Mouse (Mus musculus): ENCODE measurements around the gene Gabpb2.
"Not testable (repeated sequence)": the region's sequence is repeated elsewhere in the genome, so short reads cannot be mapped to it uniquely, and the experiment has no call there.

Gene Gabpb2

GRCm38 (mm10) chr3:95231298-95232221 is 13.8 kb upstream of the Gabpb2 start, which contains the start of gene Mllt11:
Mllt11 (minus strand) TSS chr3:95232171.
- peak; percentile 53 to 72 for DNase-seq (ENCODE audit: low spot score in 2 of 2)

- DNase-seq (ENCODE audit: low spot score in 2 of 2), result peak; percentile 53 to 62
Measured at GRCm38 (mm10) chr3:95230495-95231297, 13.0 kb upstream of the Gabpb2 start.

GRCm38 (mm10) chr3:95229781-95230494 is 12.2 kb upstream of the Gabpb2 start:
- peak; percentile 58 to 70 for DNase-seq (ENCODE audit: low spot score in 2 of 2)

DNA sequence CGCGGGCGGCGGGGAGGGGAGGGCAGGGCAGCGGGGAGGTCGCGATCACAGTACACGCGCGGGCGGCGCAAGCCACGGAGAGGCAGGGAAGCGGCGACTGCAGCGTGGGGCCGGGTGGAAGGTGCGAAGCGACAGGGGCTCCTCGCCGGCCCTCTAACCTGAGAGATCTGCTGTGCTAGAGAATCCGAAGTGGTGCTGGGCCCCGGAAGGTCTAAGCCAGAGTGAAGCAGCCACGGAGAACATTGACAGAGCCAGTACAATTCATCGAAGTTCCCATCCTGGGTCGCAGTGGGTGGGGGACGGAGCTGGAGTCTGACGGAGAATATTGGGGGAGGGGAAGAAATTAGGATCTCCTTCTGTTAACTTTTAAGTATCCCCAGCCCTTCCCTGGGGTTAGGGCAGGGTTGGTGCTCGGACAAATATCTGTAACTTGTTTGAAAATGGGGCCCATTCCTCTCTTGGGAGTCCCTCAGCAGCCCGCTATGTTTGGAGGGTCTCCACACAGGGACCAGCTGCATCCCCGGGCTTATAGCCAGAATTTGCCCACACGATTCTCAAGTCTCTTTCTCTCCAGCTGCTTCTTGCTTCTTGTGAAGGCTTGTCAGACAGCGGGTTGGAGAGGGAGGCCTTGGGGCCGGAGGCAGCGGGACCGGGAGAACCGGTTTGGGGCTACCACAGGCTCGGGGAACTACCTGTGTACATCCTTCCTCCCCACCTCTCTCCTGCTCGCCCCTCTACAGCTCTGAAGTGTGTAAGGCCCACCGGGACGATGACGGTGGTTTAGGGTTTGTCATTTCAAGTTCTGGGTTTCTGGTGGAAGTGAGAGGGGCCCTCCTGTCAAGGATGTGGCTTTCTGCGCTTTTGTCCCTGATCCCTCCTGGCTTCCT is 11.4 kb upstream of the Gabpb2 start:
- DNase-seq (ENCODE audit: low spot score in 2 of 2), result peak; percentile 61 to 74

GRCm38 (mm10) chr3:95228148-95228893 is 10.6 kb upstream of the Gabpb2 start, which contains the start of gene Cdc42se1:
Cdc42se1 (plus strand) TSS chr3:95228732.
- DNase-seq (ENCODE audit: low spot score in 2 of 2), result peak; percentile 88 to 90

DNA sequence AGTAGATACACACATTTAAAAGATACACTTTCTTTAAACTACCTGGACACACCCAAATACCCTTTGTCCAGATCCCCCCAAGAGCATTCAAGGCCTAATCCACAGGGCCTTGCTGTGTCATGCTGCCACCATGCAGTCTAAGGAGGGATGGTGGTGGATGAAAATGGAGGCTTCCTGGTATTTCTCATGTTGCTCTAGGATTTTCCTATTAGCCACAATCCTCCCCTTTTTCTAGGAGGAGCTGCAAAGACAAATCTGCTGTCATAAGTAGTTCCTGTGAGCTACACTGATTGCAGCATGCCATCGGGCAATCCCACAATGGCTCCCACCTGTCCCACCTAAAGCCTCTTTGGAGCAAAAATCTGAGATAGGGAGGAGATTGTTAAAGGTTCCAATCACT is 9.5 kb upstream of the Gabpb2 start:
- DNase-seq (ENCODE audit: low spot score in 2 of 2), result no peak

DNA sequence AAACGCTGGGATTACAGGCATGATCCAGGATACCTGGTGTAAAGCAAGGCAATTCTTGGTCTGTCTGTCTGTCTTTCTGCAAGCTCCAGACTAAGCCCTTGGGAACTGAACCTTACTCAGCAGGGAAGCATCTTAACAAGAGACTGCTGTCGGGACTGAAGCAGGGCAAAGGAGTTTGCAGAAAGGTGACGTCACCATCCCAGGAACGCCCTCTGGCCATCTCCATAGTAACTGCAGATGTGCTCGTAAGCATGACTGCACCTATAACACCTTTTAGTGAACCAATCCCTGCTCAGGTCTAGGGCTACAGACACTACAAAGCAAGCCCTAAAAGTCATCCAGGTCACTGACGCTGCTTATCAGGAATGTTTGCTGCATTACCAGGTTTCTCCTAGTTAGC is 6.6 kb upstream of the Gabpb2 start:
- no peak for DNase-seq (ENCODE audit: low spot score in 2 of 2)

DNA sequence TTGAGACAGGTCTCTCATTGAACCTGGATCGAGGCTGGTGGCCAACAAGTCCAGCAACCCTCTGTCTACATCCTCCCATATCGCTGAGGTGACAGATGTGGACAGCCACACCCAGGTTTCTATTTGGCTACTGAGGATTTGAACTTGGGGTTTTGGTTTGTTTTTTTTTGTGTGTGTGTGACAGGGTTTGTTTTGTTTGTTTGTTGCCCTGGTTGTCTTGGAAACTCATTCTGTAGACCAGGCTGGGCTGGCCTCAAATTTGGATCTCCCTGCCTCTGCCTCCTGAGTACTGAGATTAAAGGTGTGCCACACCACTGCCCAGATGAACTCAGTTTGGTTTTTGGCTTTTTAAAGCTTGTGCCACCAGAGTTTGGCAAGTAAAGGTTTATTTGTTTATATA is 5.3 kb upstream of the Gabpb2 start:
- no peak for DNase-seq (ENCODE audit: low spot score in 2 of 2)

GRCm38 (mm10) chr3:95218466-95219137 is 886 bp upstream of the Gabpb2 start:
- DNase-seq (ENCODE audit: low spot score in 2 of 2), result peak; percentile 33 to 69

GRCm38 (mm10) chr3:95216655-95217254 is 961 bp downstream of the Gabpb2 start:
- DNase-seq (ENCODE audit: low spot score in 2 of 2), result no peak

- DNase-seq (ENCODE audit: low spot score in 2 of 2), result no peak
Measured at GRCm38 (mm10) chr3:95213609-95213975, 4.1 kb downstream of the Gabpb2 start.

GRCm38 (mm10) chr3:95212889-95213608 is 4.7 kb downstream of the Gabpb2 start:
- DNase-seq (ENCODE audit: low spot score in 2 of 2), result not testable (repeated sequence)

- no peak for DNase-seq (ENCODE audit: low spot score in 2 of 2)
Measured at GRCm38 (mm10) chr3:95210585-95210984, 7.1 kb downstream of the Gabpb2 start.

DNA sequence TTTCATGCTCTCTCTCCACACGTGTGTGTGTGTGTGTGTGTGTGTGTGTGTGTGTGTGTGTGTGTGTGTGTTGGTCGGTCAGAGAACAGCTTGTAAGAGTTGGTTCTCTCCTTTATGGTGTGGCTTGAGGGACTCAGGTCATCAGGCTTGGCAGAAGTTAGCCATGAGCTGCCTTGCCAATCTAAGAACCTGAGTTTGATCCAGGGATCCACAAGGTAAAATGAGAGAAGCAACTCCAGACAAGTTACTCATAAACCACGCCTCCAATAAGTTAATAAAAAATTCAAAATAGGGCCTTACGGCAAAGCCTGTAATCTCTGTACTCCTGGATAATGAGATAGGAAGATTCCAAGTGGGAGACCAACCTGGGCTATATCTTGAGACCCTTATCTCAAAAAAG is 9.4 kb downstream of the Gabpb2 start:
- DNase-seq (ENCODE audit: low spot score in 2 of 2), result no peak

- no peak for DNase-seq (ENCODE audit: low spot score in 2 of 2)
Measured at GRCm38 (mm10) chr3:95203880-95204279, 13.8 kb downstream of the Gabpb2 start.

DNA sequence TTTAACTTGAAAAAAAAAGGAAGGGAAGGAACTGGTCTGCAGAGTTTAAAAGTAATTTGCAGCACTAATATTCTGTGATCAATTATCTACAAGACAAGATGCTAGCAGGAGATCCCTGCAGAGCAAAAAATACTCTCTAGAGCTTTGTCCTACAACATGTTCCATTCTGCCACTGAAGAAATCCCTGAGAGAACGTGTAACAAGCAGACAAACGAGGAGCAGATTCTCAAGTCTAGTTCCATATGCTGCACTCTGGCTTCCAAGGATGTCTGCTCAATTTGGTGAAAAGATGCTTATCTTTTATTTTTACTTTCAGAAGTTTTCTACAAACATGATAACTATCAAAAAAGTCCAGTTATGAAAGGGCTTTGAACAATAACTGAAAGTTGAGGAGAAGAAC is 17.2 kb downstream of the Gabpb2 start:
- DNase-seq (ENCODE audit: low spot score in 2 of 2), result no peak

DNA sequence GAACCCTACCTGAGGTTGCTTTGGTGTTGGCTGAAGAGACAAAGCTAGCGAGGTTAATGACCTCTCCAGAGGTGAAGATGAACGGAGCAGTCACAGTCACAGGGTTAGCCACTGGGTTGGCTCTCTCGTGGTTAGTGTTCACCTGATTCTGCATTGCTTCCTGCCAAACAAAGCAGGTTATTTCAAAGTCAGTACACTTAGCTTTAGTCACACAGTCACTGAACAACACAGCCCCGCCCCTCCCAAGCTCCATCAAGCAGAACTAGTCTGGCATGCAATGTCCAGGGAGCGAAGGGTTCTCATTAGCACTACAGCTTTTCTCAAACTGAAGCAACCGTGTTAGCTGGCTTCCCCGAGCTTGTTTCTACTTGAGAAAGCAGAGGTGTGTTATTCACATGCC is 17.6 kb downstream of the Gabpb2 start:
- no peak for DNase-seq (ENCODE audit: low spot score in 2 of 2)

DNA sequence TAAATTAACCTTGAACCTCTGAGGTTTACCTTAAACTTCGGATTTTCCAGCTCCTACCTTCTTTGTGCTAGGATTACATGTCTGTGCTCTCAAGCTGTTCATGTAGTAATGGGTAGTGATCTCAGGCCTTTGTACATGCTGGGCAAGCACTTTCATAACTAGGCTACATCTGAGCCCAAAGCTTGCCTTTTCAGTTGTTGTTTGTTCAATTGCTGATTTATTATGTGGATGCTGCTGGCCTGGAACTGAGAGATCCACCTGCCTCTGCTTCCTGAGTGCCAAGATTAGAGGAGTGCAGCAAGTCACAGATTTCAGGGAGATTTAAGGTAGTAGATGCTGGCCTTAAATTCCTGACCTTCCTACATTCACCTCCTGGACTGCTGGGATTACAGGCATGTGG is 18.6 kb downstream of the Gabpb2 start:
- no peak for DNase-seq (ENCODE audit: low spot score in 2 of 2)

DNA sequence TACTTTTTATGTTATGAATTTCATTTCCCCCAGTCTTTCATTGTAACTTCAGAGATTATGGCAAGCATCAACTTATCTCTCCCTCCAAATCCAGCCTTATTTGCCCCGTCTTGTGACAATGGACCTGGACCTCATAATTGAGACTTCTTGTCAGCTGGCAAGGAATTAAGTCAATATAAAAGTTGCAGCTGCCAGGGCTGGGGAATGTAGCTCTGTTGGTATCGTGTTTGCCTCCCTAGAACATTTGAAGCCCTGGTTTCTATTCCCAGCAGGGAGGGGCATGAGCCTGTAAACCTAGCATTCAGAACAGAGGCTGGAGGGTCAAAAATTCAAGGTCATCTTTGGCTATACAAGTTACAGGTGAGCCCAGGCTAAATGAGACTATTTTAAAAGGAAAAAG is 21.9 kb downstream of the Gabpb2 start:
- DNase-seq (ENCODE audit: low spot score in 2 of 2), result no peak
